Mouse (Mus musculus): ENCODE data around the gene Slc45a3. TPM values are rescaled to one million over a fixed set of nuclear protein-coding genes. Genes with fewer than 3 reads are reported as not detected.

The Slc45a3 gene
- total and polyA plus RNA-seq, 3 experiments: 15.5 to 25.5 (median 23.7) TPM

- DNase-seq: no peak
Measured at GRCm38 (mm10) chr1:132026925-132027646, 64.3 kb downstream of the Slc45a3 start.

GRCm38 (mm10) chr1:132027978-132028377, 65.2 kb downstream of the Slc45a3 start:
- no peak for DNase-seq

GRCm38 (mm10) chr1:132028413-132028812, 65.6 kb downstream of the Slc45a3 start:
- no peak for DNase-seq

GRCm38 (mm10) chr1:132030574-132030973, 67.8 kb downstream of the Slc45a3 start:
- DNase-seq: no peak

- no peak for DNase-seq
Measured at GRCm38 (mm10) chr1:132032172-132032571, 69.4 kb downstream of the Slc45a3 start.

Other genes with a start within 250 kb of the Slc45a3 start
- under 1 TPM in 1 of 2 experiments, not detected in 1; 0.12 TPM for gene Slc26a9, start 218.9 kb upstream of the Slc45a3 start, total RNA-seq (2021)
- gene Slc26a9, start 218.9 kb upstream of the Slc45a3 start, polyA plus RNA-seq (2012; rRNA removed): 0.15 and 0.18 TPM in 2 replicates
- gene Pm20d1, start 165.6 kb upstream of the Slc45a3 start, total RNA-seq (2021): 10 to 100 TPM in 1 of 2 experiments, 1 to 10 TPM in 1; 6.6 to 20.6 TPM
- 4.2 and 5.7 TPM in 2 replicates for gene Pm20d1, start 165.6 kb upstream of the Slc45a3 start, polyA plus RNA-seq (2012; rRNA removed)
- 10 to 100 TPM; 48.8 to 49.6 TPM for gene Slc41a1, start 135.5 kb upstream of the Slc45a3 start, total RNA-seq (2021)
- gene Slc41a1, start 135.5 kb upstream of the Slc45a3 start, polyA plus RNA-seq (2012; rRNA removed): 94.1 and 107 TPM in 2 replicates
- gene Rab29, start 95.7 kb upstream of the Slc45a3 start, total RNA-seq (2021): 10 to 100 TPM; 15.1 to 28.7 TPM
- 18.7 and 24.3 TPM in 2 replicates for gene Rab29, start 95.7 kb upstream of the Slc45a3 start, polyA plus RNA-seq (2012; rRNA removed)
- gene Nucks1, start 52.4 kb upstream of the Slc45a3 start, total RNA-seq (2021): 100 to 1,000 TPM; 111 to 139 TPM
- gene Nucks1, start 52.4 kb upstream of the Slc45a3 start, polyA plus RNA-seq (2012; rRNA removed): 3.2 and 4.2 TPM in 2 replicates
- 10 to 100 TPM; 78.1 to 82.8 TPM for gene Elk4, start 44.6 kb downstream of the Slc45a3 start, total RNA-seq (2021)
- 17.0 and 18.0 TPM in 2 replicates for gene Elk4, start 44.6 kb downstream of the Slc45a3 start, polyA plus RNA-seq (2012; rRNA removed)
- gene Mfsd4a, start 105.1 kb downstream of the Slc45a3 start, total RNA-seq (2021): 10 to 100 TPM; 18.7 to 32.0 TPM
- gene Mfsd4a, start 105.1 kb downstream of the Slc45a3 start, polyA plus RNA-seq (2012; rRNA removed): 98.7 and 106 TPM in 2 replicates
- gene Cdk18, start 176.7 kb downstream of the Slc45a3 start, total RNA-seq (2021): 10 to 100 TPM; 14.9 to 22.5 TPM
- gene Cdk18, start 176.7 kb downstream of the Slc45a3 start, polyA plus RNA-seq (2012; rRNA removed): 36.3 and 42.5 TPM in 2 replicates
- under 1 TPM in 1 of 2 experiments, not detected in 1; 0.41 TPM for gene Lemd1, start 228.5 kb downstream of the Slc45a3 start, total RNA-seq (2021)
- gene Lemd1, start 228.5 kb downstream of the Slc45a3 start, polyA plus RNA-seq (2012; rRNA removed): 0.19 and 0.20 TPM in 2 replicates
- under 1 TPM; 0.10 to 0.12 TPM for gene AC124108.1, start 228.5 kb downstream of the Slc45a3 start, total RNA-seq (2021)
- gene AC124108.1, start 228.5 kb downstream of the Slc45a3 start, polyA plus RNA-seq (2012; rRNA removed): 0.03 and 0.09 TPM in 2 replicates